Mouse (Mus musculus) MN1 (cell line): Measurements from ENCODE around the gene Bhlha15.

Source experiments
- DNase-seq: peaks from one replicate; pipeline ENCODE4 v3.0.0-alpha.2; 2016; ENCODE audit warnings: low spot score

The Bhlha15 gene

GRCm38 (mm10) chr5:144191026-144191425, 940 bp downstream of the Bhlha15 start:
- no peak for DNase-seq

- no peak for DNase-seq
These were observed 2.6 kb downstream of the Bhlha15 start for GRCm38 (mm10) chr5:144192673-144193072.

GRCm38 (mm10) chr5:144194416-144194815, 4.3 kb downstream of the Bhlha15 start:
- DNase-seq = no peak

- no peak for DNase-seq
These were observed 5.5 kb downstream of the Bhlha15 start for GRCm38 (mm10) chr5:144195567-144195966.

- DNase-seq = peak; percentile 34
These were observed 10.5 kb downstream of the Bhlha15 start for GRCm38 (mm10) chr5:144200616-144201015.

- no peak for DNase-seq
These were observed 12.3 kb downstream of the Bhlha15 start for GRCm38 (mm10) chr5:144202430-144202829.

- DNase-seq = no peak
These were observed 13.4 kb downstream of the Bhlha15 start for GRCm38 (mm10) chr5:144203398-144203959.

GRCm38 (mm10) chr5:144204303-144204702, 14.2 kb downstream of the Bhlha15 start:
- no peak for DNase-seq

- DNase-seq = no peak
These were observed 14.8 kb downstream of the Bhlha15 start for GRCm38 (mm10) chr5:144204911-144205310.

- no peak for DNase-seq
These were observed 16.0 kb downstream of the Bhlha15 start for GRCm38 (mm10) chr5:144206069-144206468.

GRCm38 (mm10) chr5:144207478-144207877, 17.4 kb downstream of the Bhlha15 start:
- DNase-seq = peak; percentile 63

- peak; percentile 66 for DNase-seq
These were observed 24.4 kb downstream of the Bhlha15 start for GRCm38 (mm10) chr5:144214453-144214852.

GRCm38 (mm10) chr5:144215992-144216391, 25.9 kb downstream of the Bhlha15 start:
- DNase-seq = no peak

GRCm38 (mm10) chr5:144218061-144218460, 28.0 kb downstream of the Bhlha15 start:
- DNase-seq = no peak

GRCm38 (mm10) chr5:144219306-144219705, 29.2 kb downstream of the Bhlha15 start:
- no peak for DNase-seq

GRCm38 (mm10) chr5:144219936-144220335, 29.9 kb downstream of the Bhlha15 start:
- DNase-seq = no peak

GRCm38 (mm10) chr5:144221305-144221704, 31.2 kb downstream of the Bhlha15 start:
- DNase-seq = no peak

GRCm38 (mm10) chr5:144222811-144223502, 32.9 kb downstream of the Bhlha15 start:
- DNase-seq = peak; percentile 39

- DNase-seq = peak; percentile 97
These were observed 33.4 kb downstream of the Bhlha15 start, which contains the start of gene Tecpr1 for GRCm38 (mm10) chr5:144223503-144223862. TSS of gene Tecpr1 (minus strand) at chr5:144223615.

GRCm38 (mm10) chr5:144223899-144224816, 34.1 kb downstream of the Bhlha15 start:
- no peak for DNase-seq

- DNase-seq = no peak
These were observed 36.1 kb downstream of the Bhlha15 start for GRCm38 (mm10) chr5:144226220-144226619.

- no peak for DNase-seq
These were observed 40.1 kb downstream of the Bhlha15 start for GRCm38 (mm10) chr5:144230216-144230615.

GRCm38 (mm10) chr5:144231410-144231809, 41.3 kb downstream of the Bhlha15 start:
- no peak for DNase-seq
